Mouse (Mus musculus) neural tube, embryonic 11.5 days (tissue): Measurements from ENCODE around the gene Ddx21. TPM values are rescaled to one million over a fixed set of nuclear protein-coding genes. Genes with fewer than 3 reads are reported as not detected.
A peak's percentile ranks its signal among the peaks of the same experiment; 100 is the strongest.

Source experiments
- ATAC-seq: fragments of 200-750 bp; cut with Nextera tagmentation; 2 replicates; pipeline ENCODE4 v1.8.0; 2017; ENCODE audit warnings: moderate number of reproducible peaks, mild to moderate bottlenecking, moderate TSS enrichment, moderate library complexity; ENCODE audit not compliant: insufficient read depth, low FRiP score, low TSS enrichment
- DNase-seq: peaks from one replicate; pipeline ENCODE4 v3.0.0-alpha.2; 2015; ENCODE audit warnings: low spot score
- H3K27ac ChIP-seq: fragments of 300-500 bp; sonication (generic); 2 replicates; pipeline ENCODE4 v1.5.1; 2014; ENCODE audit warnings: low read depth, mild to moderate bottlenecking, low read length
- H3K27me3 ChIP-seq: fragments of 300-500 bp; sonication (generic); 2 replicates; pipeline ENCODE4 v1.6.1; 2014; ENCODE audit warnings: mild to moderate bottlenecking, low read length, mixed read lengths; ENCODE audit not compliant: control insufficient read depth, insufficient read depth
- H3K36me3 ChIP-seq: fragments of 300-500 bp; sonication (generic); 2 replicates; pipeline ENCODE4 v1.6.1; 2014; ENCODE audit warnings: mild to moderate bottlenecking, low read length, moderate library complexity, mixed read lengths; ENCODE audit not compliant: control insufficient read depth, insufficient read depth
- H3K4me1 ChIP-seq: fragments of 300-500 bp; sonication (generic); 2 replicates; pipeline ENCODE4 v1.6.1; 2014; ENCODE audit warnings: low read length, mixed read lengths; ENCODE audit not compliant: control insufficient read depth, insufficient read depth
- H3K4me2 ChIP-seq: fragments of 300-500 bp; sonication (generic); 2 replicates; pipeline ENCODE4 v1.6.1; 2014; ENCODE audit warnings: low read depth, mild to moderate bottlenecking, moderate library complexity
- H3K4me3 ChIP-seq: fragments of 300-500 bp; sonication (generic); 2 replicates; pipeline ENCODE4 v1.5.1; 2014; ENCODE audit warnings: low read depth, low read length
- H3K9ac ChIP-seq: fragments of 300-500 bp; sonication (generic); 2 replicates; pipeline ENCODE4 v1.6.1; 2014; ENCODE audit warnings: mild to moderate bottlenecking, low read length
- H3K9me3 ChIP-seq: fragments of 300-500 bp; sonication (generic); 2 replicates; pipeline ENCODE4 v1.6.1; 2016; ENCODE audit warnings: low read length; ENCODE audit not compliant: control insufficient read depth
- WGBS: fragments of 180-500 bp; shearing (Covaris S2); extraction: QIAGEN DNeasy Blood & Tissue Kit; methylation state at CpG from one replicate; pipeline ENCODE4 v1.1.7; 2014; 5-methylcytosine and 5-hydroxymethylcytosine counted together
- polyA plus RNA-seq: library from polyadenylated mRNA; unstranded; fragments of >200 nt; fragmentation: Nextera tagmentation; extraction: Ambion mirVana; gene quantifications from 2 replicates; pipeline ENCODE4 v1.2.1, GENCODE M21; 2014

Gene Ddx21
- polyA plus RNA-seq, 1 experiment from 2014 or later: 36.9 TPM

DNA sequence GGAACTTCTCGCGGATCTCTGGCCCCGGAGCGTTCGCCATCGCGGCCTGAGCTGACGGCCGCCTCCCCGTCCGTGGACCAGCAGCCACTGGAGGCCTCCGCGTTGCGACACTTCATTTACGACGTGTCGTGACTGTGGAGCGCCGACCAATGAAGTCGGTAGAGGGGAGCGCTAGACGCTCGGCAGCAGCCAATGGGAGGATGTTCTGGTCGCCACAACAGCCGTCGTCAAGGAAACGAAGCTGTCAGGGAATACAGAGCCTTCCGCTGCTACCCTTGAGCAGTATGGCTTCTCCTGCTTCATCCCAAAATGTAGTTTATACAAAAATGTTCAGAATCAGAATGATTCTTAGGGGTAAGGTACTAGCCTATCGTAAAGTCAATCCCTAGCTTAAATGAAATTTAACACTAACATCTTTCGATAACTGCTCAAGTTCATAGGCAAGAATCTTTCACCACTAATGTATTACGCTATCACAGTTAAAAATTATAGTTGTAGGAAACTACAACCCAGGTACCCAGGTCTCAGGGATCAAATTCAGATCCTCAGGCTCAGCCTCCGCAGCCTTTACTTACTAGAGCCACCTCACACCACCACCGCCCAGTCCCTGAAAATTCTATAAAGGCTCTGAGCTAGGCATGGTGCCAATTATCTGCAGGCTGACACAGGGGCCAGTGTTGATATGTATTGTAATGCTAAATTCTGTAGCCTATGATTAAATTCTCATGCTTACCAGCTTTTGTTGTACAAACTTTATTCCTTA, 23.6 kb downstream of the Ddx21 start, which contains the start of gene Kif1bp:
TSS of gene Kif1bp (minus strand) at position 120 of the 763 bp plus-strand sequence.
- WGBS: 7% methylated on average over 33 of the region's 33 CpGs
- peak within 1 kb of the TSS; percentile 95 for H3K4me3 ChIP-seq
- H3K4me1 ChIP-seq: peaks cover 8% of the 10 kb centered on the region
- ATAC-seq (peak; percentile 99), DNase-seq (peak; percentile 95)
- peak within 1 kb of the TSS; percentile 81 for H3K9ac ChIP-seq
- H3K4me2 ChIP-seq: peak within 1 kb of the TSS; percentile 63
- H3K36me3 ChIP-seq: peaks cover 12% of the 10 kb centered on the region
- H3K27ac ChIP-seq: peak within 1 kb of the TSS; percentile 53; the same call in 1 of the 2 replicates
- H3K9me3 ChIP-seq: no peaks in the 10 kb centered on the region
- H3K27me3 ChIP-seq: no peaks in the 10 kb centered on the region

DNA sequence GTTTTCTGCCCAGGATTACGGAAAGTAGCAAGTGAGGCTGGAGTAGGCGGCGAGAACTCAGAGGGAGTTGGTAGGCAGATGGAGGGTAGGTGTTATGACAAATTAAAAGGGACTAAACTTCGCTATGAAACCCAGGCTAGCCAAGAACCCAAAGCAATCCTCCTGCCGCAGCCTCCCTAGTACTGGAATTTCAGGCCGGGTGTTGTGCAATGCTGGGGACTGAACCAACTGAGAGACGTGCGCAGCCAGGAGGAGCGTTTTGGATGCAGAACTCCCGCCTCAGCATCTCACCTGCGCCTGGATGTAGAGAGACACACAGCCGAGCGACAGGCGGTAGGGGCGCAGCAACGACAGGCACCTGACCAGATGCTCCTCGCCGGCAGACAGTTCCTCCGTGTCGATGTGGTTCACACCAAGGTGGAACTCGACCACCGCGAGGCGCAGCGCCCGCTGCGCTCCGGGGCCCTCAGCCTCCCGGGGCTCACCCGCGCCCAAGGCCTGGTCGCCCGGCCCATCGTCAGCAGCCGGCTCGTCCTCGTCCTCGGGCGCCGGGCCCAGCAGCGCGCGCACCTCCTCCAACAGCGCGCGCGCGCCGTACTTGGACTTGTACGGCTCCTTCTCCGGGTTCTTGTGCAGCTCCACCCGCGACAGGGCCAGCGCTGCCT, 24.3 kb downstream of the Ddx21 start:
- 1% methylated on average over 44 of the region's 54 CpGs for WGBS
- peak overlapping the region; percentile 95 for H3K4me3 ChIP-seq
- peak overlapping the region; percentile 63 for H3K4me2 ChIP-seq
- peak overlapping the region; percentile 81 for H3K9ac ChIP-seq
- no peaks in the 10 kb centered on the region for H3K9me3 ChIP-seq
- H3K27me3 ChIP-seq: no peaks in the 10 kb centered on the region
- no peak for DNase-seq
- peaks cover 11% of the 10 kb centered on the region for H3K36me3 ChIP-seq
- H3K4me1 ChIP-seq: peaks cover 8% of the 10 kb centered on the region
- H3K27ac ChIP-seq: peak overlapping the region; percentile 53; the same call in 1 of the 2 replicates
- peak; percentile 67 for ATAC-seq

GRCm38 (mm10) chr10:62575001-62575400, 27.1 kb downstream of the Ddx21 start:
- Histone ChIP-seq H3K4me3 (no peak overlapping the region), H3K27me3 (no peaks in the 10 kb centered on the region), H3K9ac (no peak overlapping the region), H3K4me2 (no peak overlapping the region), H3K9me3 (no peaks in the 10 kb centered on the region), H3K4me1 (peaks cover 8% of the 10 kb centered on the region), H3K27ac (no peak overlapping the region), H3K36me3 (peaks cover 2% of the 10 kb centered on the region)
- ATAC-seq: no peak
- 93% methylated on average over 13 of the region's 13 CpGs for WGBS
- no peak for DNase-seq

- peaks cover 18% of the 10 kb centered on the region for H3K36me3 ChIP-seq
- H3K4me2 ChIP-seq: no peak overlapping the region
- H3K27ac ChIP-seq: no peak overlapping the region
- ATAC-seq (no peak), DNase-seq (no peak)
- H3K4me1 ChIP-seq: no peaks in the 10 kb centered on the region
- no peaks in the 10 kb centered on the region for H3K27me3 ChIP-seq
- 98% methylated on average over 7 of the region's 7 CpGs for WGBS
- no peaks in the 10 kb centered on the region for H3K9me3 ChIP-seq
- H3K9ac ChIP-seq: no peak overlapping the region
- no peak overlapping the region for H3K4me3 ChIP-seq
Measured at GRCm38 (mm10) chr10:62570126-62570871, 31.8 kb downstream of the Ddx21 start.

DNA sequence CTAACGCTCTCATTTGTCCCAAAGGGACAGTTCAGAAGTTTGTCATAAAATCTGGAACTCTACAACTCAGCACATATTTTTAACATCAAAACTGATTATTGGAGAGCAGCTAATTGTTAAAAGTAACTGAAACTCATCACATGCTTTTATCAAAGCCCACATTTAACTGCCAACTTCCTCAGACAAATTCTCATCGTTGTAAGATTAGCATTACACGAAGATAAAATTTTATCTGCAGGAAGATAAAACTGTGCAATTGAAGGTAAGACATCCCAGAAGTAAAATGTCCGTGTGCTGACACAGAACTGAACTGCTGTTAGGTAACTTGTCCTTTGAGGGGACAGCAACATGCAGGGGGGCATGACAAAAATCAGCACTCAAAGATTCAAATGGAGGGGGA, 33.2 kb downstream of the Ddx21 start:
- Histone ChIP-seq H3K27ac (no peak overlapping the region), H3K36me3 (peaks cover 21% of the 10 kb centered on the region), H3K27me3 (no peaks in the 10 kb centered on the region), H3K4me2 (no peak overlapping the region), H3K9ac (no peak overlapping the region), H3K9me3 (no peaks in the 10 kb centered on the region), H3K4me3 (no peak overlapping the region), H3K4me1 (no peaks in the 10 kb centered on the region)
- ATAC-seq: no peak
- WGBS: 91% methylated on average over 4 of the region's 4 CpGs
- DNase-seq: no peak

- peak; percentile 29 for DNase-seq
- WGBS: 86% methylated on average over 1 of the region's 1 CpGs
- H3K4me2 ChIP-seq: no peak overlapping the region
- H3K4me1 ChIP-seq: no peaks in the 10 kb centered on the region
- H3K9ac ChIP-seq: no peak overlapping the region
- no peak overlapping the region for H3K27ac ChIP-seq
- H3K27me3 ChIP-seq: no peaks in the 10 kb centered on the region
- no peak for ATAC-seq
- no peaks in the 10 kb centered on the region for H3K9me3 ChIP-seq
- peaks cover 9% of the 10 kb centered on the region for H3K36me3 ChIP-seq
- H3K4me3 ChIP-seq: no peak overlapping the region
Measured at GRCm38 (mm10) chr10:62557736-62558135, 44.3 kb downstream of the Ddx21 start.

DNA sequence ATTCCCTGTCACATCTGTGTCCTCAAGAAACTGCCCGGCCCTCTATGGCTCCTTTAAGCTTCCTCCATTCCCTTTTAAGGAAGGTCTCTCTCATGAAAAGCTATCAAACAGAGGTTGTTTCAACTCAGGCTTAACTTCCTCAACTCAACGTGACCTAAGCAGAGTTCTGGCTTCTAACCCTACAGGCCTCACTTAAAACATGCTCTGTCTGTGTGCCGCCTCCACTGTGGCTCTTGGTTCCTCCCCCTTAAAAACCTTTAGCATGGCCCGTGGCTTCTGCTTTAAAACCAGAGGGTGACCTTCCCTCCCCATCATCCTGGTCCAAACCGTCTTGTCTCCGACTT, 45.6 kb downstream of the Ddx21 start:
- Histone ChIP-seq H3K36me3 (peaks cover 5% of the 10 kb centered on the region; the same call in 1 of the 2 replicates), H3K4me1 (no peaks in the 10 kb centered on the region), H3K9me3 (no peaks in the 10 kb centered on the region), H3K27me3 (no peaks in the 10 kb centered on the region), H3K4me2 (no peak overlapping the region), H3K9ac (no peak overlapping the region), H3K27ac (no peak overlapping the region), H3K4me3 (no peak overlapping the region)
- 90% methylated on average over 6 of the region's 6 CpGs for WGBS
- no peak for ATAC-seq
- DNase-seq: no peak

DNA sequence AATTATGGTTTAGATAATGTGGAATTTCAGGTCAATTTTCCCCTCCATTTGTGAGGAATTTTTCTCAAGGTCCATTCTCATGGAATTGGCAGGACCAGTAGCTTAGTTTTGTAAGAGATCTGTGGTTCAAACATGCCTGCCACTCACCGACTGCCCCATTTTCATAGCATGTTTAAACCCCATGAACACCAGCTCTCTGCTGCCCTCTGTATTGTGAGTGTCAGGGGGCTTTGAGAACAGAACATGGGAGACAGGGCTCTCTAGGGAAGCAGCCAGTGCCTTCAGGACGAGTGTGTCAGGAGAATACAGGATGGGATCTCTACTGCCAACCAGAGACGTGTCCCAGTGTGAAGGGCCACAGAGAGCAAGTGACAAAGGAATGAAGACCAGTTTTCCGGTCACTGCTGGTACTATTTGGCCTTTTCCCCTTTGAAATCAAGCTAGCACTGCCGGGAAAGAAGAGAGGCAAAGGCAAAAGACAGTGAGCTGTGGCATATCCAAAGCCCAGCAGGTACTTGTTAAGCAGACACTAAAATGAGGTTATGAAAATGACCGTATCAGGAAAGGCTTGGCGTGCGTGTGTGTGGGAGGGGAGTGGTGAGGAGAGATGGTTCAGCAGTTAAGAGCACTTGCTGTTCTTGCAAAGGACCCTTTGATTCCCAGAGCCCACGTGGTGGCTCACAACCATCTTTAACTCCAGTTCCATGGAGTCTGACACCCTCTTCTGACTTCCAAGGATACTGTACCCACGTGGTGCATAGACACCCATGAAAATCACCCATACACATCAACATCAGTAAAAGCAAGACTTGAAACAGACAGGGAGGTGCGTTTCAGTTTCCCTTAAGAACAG, 46.1 kb downstream of the Ddx21 start:
- Histone ChIP-seq H3K27ac (no peak overlapping the region), H3K4me3 (no peak overlapping the region), H3K4me1 (no peaks in the 10 kb centered on the region), H3K27me3 (no peaks in the 10 kb centered on the region), H3K9ac (no peak overlapping the region), H3K9me3 (no peaks in the 10 kb centered on the region), H3K36me3 (peaks cover 5% of the 10 kb centered on the region; the same call in 1 of the 2 replicates), H3K4me2 (no peak overlapping the region)
- 81% methylated on average over 11 of the region's 11 CpGs for WGBS
- ATAC-seq: no peak
- DNase-seq: no peak
